Mouse (Mus musculus) cerebellum, adult 2 months (tissue): ENCODE measurements around the gene Vstm2l.

ENCODE experiments used
- CTCF ChIP-seq: fragments of 200-500 bp; IDR thresholded peaks from 2 replicates; pipeline ENCODE4 v1.5.1; 2011; ENCODE audit warnings: low read depth, mild to moderate bottlenecking, control low read depth, low read length, moderate library complexity, borderline replicate concordance; ENCODE audit not compliant: insufficient read depth
- POLR2A ChIP-seq: fragments of 200-500 bp; IDR thresholded peaks from 2 replicates; pipeline ENCODE4 v1.6.1; 2011; ENCODE audit warnings: low read length, control low read depth, borderline replicate concordance; ENCODE audit not compliant: insufficient read depth

GRCm38 (mm10) chr2:157992501-157992900 is 78.0 kb downstream of the Vstm2l start:
- no peak for TF ChIP-seq CTCF
- no peak for TF ChIP-seq POLR2A
